Mouse (Mus musculus) forebrain, postnatal 0 days (tissue): ENCODE measurements around the gene Pdia6. TPM values are rescaled to one million over a fixed set of nuclear protein-coding genes. Genes with fewer than 3 reads are reported as not detected.

Source experiments
- ATAC-seq: fragments of 200-750 bp; cut with Nextera tagmentation; 2 replicates; pipeline ENCODE4 v1.8.0; 2017; ENCODE audit warnings: mild to moderate bottlenecking, moderate library complexity
- DNase-seq: peaks from one replicate; pipeline ENCODE4 v3.0.0-alpha.2; 2015
- H3K27ac ChIP-seq: fragments of 300-500 bp; sonication (generic); 2 replicates; pipeline ENCODE4 v1.5.1; 2014; ENCODE audit warnings: low read depth, mild to moderate bottlenecking, antibody characterized with exemption, low read length, moderate library complexity, mixed read lengths
- H3K27me3 ChIP-seq: fragments of 300-500 bp; sonication (generic); 2 replicates; pipeline ENCODE4 v1.6.1; 2014; ENCODE audit warnings: mild to moderate bottlenecking, low read length, mixed read lengths; ENCODE audit not compliant: insufficient read depth
- H3K36me3 ChIP-seq: fragments of 300-500 bp; sonication (generic); 2 replicates; pipeline ENCODE4 v1.6.1; 2014; ENCODE audit warnings: mild to moderate bottlenecking, moderate library complexity; ENCODE audit not compliant: insufficient read depth
- H3K4me1 ChIP-seq: fragments of 300-500 bp; sonication (generic); 2 replicates; pipeline ENCODE4 v1.6.1; 2014; ENCODE audit warnings: antibody characterized with exemption; ENCODE audit not compliant: insufficient read depth
- H3K4me2 ChIP-seq: fragments of 300-500 bp; sonication (generic); 2 replicates; pipeline ENCODE4 v1.6.1; 2014; ENCODE audit warnings: low read depth, mild to moderate bottlenecking, moderate library complexity
- H3K4me3 ChIP-seq: fragments of 300-500 bp; sonication (generic); 2 replicates; pipeline ENCODE4 v1.5.1; 2014; ENCODE audit warnings: low read depth, low read length, mixed read lengths
- H3K9ac ChIP-seq: fragments of 300-500 bp; sonication (generic); 2 replicates; pipeline ENCODE4 v1.6.1; 2014; ENCODE audit warnings: mild to moderate bottlenecking
- H3K9me3 ChIP-seq: fragments of 300-500 bp; sonication (generic); 2 replicates; pipeline ENCODE4 v1.6.1; 2016; ENCODE audit warnings: low read length
- CTCF ChIP-seq: sonication (generic); IDR thresholded peaks from 2 replicates; pipeline ENCODE4 v1.5.1; 2016; ENCODE audit warnings: antibody characterized with exemption, control low read depth, low read depth
- WGBS: fragments of 180-500 bp; shearing (Covaris S2); extraction: QIAGEN DNeasy Blood & Tissue Kit; methylation state at CpG from one replicate; pipeline ENCODE4 v1.1.7; 2014; 5-methylcytosine and 5-hydroxymethylcytosine counted together
- polyA plus RNA-seq: library from polyadenylated mRNA; unstranded; fragments of >200 nt; fragmentation: Nextera tagmentation; extraction: Ambion mirVana; gene quantifications from 2 replicates; pipeline ENCODE4 v1.2.1, GENCODE M21; 2015
- total RNA-seq: library from RNA; depleted of rRNA; stranded (reverse); fragments of >200 nt; gene quantifications from 2 replicates; pipeline ENCODE4 v1.2.3, GENCODE M21; 2014

Pdia6 gene
- total and polyA plus RNA-seq, 2 experiments from 2014 or later = 152 to 223 TPM

- 0 out of 2 replicates have a peak, but pooled peaks cover 2% of the 10 kb centered on the region for H3K36me3 ChIP-seq
- no peaks in the 10 kb centered on the region for H3K9me3 ChIP-seq
- TF ChIP-seq CTCF = no peak
- no peak overlapping the region for H3K27ac ChIP-seq
- no peaks in the 10 kb centered on the region for H3K27me3 ChIP-seq
- H3K4me2 ChIP-seq = no peak overlapping the region
- peaks cover 11% of the 10 kb centered on the region for H3K4me1 ChIP-seq
- H3K4me3 ChIP-seq = no peak overlapping the region
- H3K9ac ChIP-seq = no peak overlapping the region
- 81% methylated on average over 3 of the region's 3 CpGs for WGBS
- DNase-seq (no peak), ATAC-seq (no peak)
Observed at GRCm38 (mm10) chr12:17263881-17264280, 2.5 kb upstream of the Pdia6 start.

- Histone ChIP-seq H3K4me3 (no peak overlapping the region), H3K9ac (no peak overlapping the region), H3K4me1 (peaks cover 12% of the 10 kb centered on the region), H3K9me3 (no peaks in the 10 kb centered on the region), H3K27ac (no peak overlapping the region), H3K36me3 (0 out of 2 replicates have a peak, but pooled peaks cover 6% of the 10 kb centered on the region), H3K27me3 (no peaks in the 10 kb centered on the region), H3K4me2 (no peak overlapping the region)
- DNase-seq = no peak
- no peak for TF ChIP-seq CTCF
- ATAC-seq = no peak
- WGBS = 89% methylated on average over 2 of the region's 2 CpGs
Observed at GRCm38 (mm10) chr12:17264826-17265225, 1.5 kb upstream of the Pdia6 start.

GRCm38 (mm10) chr12:17266673-17266990 lies 287 bp downstream of the Pdia6 start:
- DNase-seq (no peak), ATAC-seq (peak; percentile 59)
- no peaks in the 10 kb centered on the region for H3K9me3 ChIP-seq
- peaks cover 18% of the 10 kb centered on the region for H3K36me3 ChIP-seq
- peak overlapping the region; percentile 56 for H3K4me2 ChIP-seq
- peak overlapping the region; percentile 86 for H3K9ac ChIP-seq
- peak overlapping the region; percentile 90 for H3K4me3 ChIP-seq
- WGBS = 0% methylated on average over 21 of the region's 21 CpGs
- TF ChIP-seq CTCF = no peak
- H3K27me3 ChIP-seq = no peaks in the 10 kb centered on the region
- peak overlapping the region; percentile 84 for H3K27ac ChIP-seq
- peaks cover 12% of the 10 kb centered on the region for H3K4me1 ChIP-seq

- peak overlapping the region; percentile 56 for H3K4me2 ChIP-seq
- H3K4me3 ChIP-seq = peak overlapping the region; percentile 90
- H3K4me1 ChIP-seq = peaks cover 12% of the 10 kb centered on the region
- H3K9ac ChIP-seq = peak overlapping the region; percentile 86
- peak; percentile 16 for ATAC-seq
- DNase-seq = peak; percentile 79
- H3K36me3 ChIP-seq = peaks cover 23% of the 10 kb centered on the region
- H3K27me3 ChIP-seq = no peaks in the 10 kb centered on the region
- no peaks in the 10 kb centered on the region for H3K9me3 ChIP-seq
- no peak for TF ChIP-seq CTCF
- WGBS = 4% methylated on average over 4 of the region's 4 CpGs
- peak overlapping the region; percentile 84 for H3K27ac ChIP-seq
Observed at GRCm38 (mm10) chr12:17267316-17267715, 971 bp downstream of the Pdia6 start.

- Histone ChIP-seq H3K36me3 (peaks cover 56% of the 10 kb centered on the region), H3K4me3 (no peak overlapping the region), H3K9me3 (no peaks in the 10 kb centered on the region), H3K27me3 (no peaks in the 10 kb centered on the region), H3K4me1 (peaks cover 12% of the 10 kb centered on the region), H3K27ac (no peak overlapping the region), H3K9ac (no peak overlapping the region), H3K4me2 (no peak overlapping the region)
- no peak for ATAC-seq
- WGBS = 81% methylated on average over 1 of the region's 1 CpGs
- peak; percentile 67 for TF ChIP-seq CTCF
- DNase-seq = peak; percentile 40
Observed at GRCm38 (mm10) chr12:17271272-17271671, 4.9 kb downstream of the Pdia6 start.

GRCm38 (mm10) chr12:17273841-17274240 lies 7.5 kb downstream of the Pdia6 start:
- DNase-seq = no peak
- no peak overlapping the region for H3K4me2 ChIP-seq
- H3K4me1 ChIP-seq = peaks cover 1% of the 10 kb centered on the region
- 64% methylated on average over 7 of the region's 7 CpGs for whole genome bisulfite sequencing
- no peaks in the 10 kb centered on the region for H3K27me3 ChIP-seq
- TF ChIP-seq CTCF = no peak
- H3K9ac ChIP-seq = no peak overlapping the region
- ATAC-seq = no peak
- H3K36me3 ChIP-seq = peaks cover 79% of the 10 kb centered on the region
- no peaks in the 10 kb centered on the region for H3K9me3 ChIP-seq
- no peak overlapping the region for H3K27ac ChIP-seq
- H3K4me3 ChIP-seq = no peak overlapping the region

- H3K27ac ChIP-seq = no peak overlapping the region
- ATAC-seq = no peak
- H3K9me3 ChIP-seq = no peaks in the 10 kb centered on the region
- H3K27me3 ChIP-seq = no peaks in the 10 kb centered on the region
- no peaks in the 10 kb centered on the region for H3K4me1 ChIP-seq
- 84% methylated on average over 4 of the region's 4 CpGs for WGBS
- H3K9ac ChIP-seq = no peak overlapping the region
- DNase-seq = no peak
- H3K4me3 ChIP-seq = no peak overlapping the region
- H3K36me3 ChIP-seq = peaks cover 20% of the 10 kb centered on the region
- no peak overlapping the region for H3K4me2 ChIP-seq
- no peak for TF ChIP-seq CTCF
Observed at GRCm38 (mm10) chr12:17288496-17288895, 22.2 kb downstream of the Pdia6 start.

- no peaks in the 10 kb centered on the region for H3K4me1 ChIP-seq
- no peak overlapping the region for H3K4me2 ChIP-seq
- H3K36me3 ChIP-seq = peaks cover 14% of the 10 kb centered on the region
- 80% methylated on average over 2 of the region's 2 CpGs for WGBS
- H3K27me3 ChIP-seq = no peaks in the 10 kb centered on the region
- H3K4me3 ChIP-seq = no peak overlapping the region
- H3K27ac ChIP-seq = no peak overlapping the region
- H3K9me3 ChIP-seq = no peaks in the 10 kb centered on the region
- ATAC-seq (no peak), DNase-seq (no peak)
- TF ChIP-seq CTCF = no peak
- H3K9ac ChIP-seq = no peak overlapping the region
Observed at GRCm38 (mm10) chr12:17289060-17289459, 22.7 kb downstream of the Pdia6 start.
